Mouse (Mus musculus) testis, postnatal 14 days (tissue): ENCODE results near the gene Tmem53.
"Not testable (repeated sequence)": the region's sequence is repeated elsewhere in the genome, so short reads cannot be mapped to it uniquely, and the experiment has no call there.

Experiments used
- DNase-seq: peaks from one replicate; pipeline ENCODE4 v3.0.0; 2021; ENCODE audit warnings: low spot score

The Tmem53 gene

DNA sequence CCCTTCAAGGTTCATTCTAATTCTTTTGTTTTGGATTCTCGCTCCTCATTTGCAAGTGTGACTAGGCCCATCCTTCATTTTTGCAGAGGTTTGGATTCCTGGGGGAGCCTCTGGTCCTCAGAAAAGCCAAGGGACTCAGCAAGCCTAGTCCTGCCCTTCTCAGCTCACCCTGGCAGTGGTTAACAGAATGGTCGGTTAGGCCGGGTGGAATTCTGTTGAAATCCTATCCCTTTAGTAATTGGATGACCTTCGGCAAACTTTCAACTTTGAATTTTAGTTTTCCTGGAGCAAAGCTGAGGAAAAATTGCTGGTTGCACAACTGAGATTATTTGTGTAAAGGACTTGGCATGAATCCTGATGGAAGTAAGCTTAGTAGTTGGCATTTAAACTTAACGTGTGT is 600 bp downstream of the Tmem53 start:
- no peak for DNase-seq

DNA sequence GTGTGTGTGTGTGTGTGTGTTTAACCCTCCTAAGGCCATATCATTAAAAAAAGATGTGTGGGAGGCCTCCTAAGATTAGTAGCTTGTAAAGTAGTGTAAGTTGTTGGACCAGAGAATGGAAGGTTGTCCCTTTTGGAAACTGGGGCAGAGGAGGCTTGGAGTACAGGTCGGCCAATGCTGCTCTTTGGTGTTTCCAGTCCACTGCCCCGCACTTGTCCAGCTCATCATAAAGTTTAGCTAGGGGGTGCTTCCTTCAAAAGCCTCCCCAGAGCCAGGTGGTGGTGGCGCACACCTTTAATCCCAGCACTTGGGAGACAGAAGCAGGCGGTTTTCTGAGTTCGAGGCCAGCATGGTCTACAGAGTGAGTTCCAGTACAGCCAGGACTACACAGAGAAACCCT is 1.0 kb downstream of the Tmem53 start:
- DNase-seq = no peak

DNA sequence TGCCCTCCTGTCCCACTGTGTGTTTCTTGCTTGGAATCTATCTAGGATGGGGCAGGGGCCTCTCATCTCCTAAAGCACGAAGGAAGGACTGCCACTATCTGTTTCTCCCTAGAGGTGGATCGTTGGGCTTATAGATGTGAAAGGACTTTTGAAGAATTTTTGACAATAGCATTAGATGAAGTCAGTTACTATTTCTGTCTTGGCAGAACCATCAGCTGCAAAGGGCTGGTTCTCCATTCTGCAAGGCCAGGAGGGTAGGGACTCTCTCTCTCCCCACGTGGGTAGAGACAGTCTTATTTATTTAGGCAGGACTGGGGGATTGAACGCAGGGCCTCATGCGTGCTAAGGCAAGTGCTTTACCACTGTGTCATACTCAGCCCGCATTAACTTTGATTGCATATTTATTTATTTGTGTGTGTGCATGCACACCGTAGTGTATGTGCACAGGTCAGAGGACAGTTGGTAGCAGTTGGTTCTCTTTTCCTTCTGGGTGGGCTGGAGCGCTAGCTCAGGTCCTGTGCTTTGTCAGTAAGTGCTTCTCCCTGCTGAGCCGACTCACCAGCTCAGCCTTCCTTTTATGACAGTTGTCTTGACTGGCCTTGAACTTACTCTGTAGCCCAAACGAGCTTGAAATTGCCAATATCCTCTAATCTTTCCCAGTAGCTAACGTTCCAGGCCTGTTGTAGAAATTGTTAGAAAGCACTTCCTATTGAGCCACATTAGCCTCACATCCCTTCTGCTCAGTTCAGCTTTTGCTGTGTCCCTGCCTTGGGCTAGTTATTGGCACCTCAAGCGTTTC is 1.7 kb downstream of the Tmem53 start:
- no peak for DNase-seq

DNA sequence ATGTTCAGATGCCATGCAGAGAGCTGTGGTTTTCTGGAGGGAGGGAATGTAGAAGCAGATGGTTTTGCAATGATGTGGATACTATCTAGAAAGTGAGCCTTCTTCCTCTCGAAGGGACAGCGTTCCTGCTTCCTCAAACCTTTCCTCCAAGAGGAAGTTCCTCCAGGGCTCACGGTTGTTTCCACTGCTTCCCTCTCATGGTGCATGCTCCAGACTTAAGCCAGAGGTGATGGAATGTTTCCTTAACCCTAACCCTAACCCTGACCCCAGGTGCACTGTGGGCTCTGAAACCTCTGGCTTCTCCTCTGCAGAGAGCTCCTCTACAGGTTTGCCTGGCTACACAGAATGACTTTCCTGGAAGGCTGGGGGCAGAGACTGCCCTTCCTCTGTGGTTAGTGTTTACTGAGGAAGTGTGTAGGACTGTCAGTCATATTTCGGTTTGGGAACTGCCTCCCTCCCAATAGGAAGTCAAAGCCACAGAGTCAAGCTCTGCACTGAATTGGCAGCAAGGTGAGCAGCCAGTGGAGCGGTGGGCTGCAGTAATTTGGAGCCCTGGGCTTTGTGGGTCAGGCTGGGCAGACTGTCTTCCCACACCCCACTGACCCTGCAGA is 2.4 kb downstream of the Tmem53 start:
- DNase-seq = no peak

DNA sequence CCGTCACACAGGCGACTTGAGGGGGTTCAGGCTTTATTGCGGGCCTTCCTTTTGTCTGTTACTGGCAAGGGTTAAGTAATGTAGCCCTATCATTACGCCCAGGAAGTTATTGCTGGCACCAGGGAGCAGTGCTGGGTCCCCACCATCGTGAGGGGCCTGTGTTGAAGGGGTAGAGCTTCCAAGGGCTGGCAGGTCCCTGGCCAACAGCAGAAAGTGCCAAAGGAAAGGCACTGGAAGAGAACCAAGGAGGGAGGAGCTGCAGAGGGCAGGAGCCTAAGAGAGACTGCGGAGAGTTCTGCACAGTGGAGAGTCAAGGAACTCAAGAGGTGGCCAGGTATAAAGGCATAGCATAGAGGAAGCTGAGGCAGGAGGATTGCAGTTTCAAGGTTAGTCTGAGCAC is 2.9 kb downstream of the Tmem53 start:
- no peak for DNase-seq

DNA sequence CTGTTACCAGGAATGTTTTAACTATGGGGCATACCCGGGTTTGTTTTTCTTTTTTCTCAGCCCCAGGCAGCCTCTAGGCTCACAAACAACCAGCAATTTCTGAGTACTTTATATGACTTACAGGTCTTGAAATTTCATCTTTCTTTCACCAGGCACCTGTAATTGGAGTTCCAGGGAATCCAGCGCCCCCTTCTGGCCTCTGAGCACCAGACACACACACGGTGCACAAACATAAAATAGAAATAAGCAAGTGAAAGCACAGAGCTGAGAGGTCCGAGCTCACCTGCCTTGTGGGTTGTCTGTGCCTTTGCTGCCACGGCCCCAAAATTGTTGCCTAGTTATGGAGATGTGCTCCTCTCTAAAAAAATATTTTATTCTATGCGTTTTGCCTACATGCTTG is 8.2 kb downstream of the Tmem53 start:
- not testable (repeated sequence) for DNase-seq

DNA sequence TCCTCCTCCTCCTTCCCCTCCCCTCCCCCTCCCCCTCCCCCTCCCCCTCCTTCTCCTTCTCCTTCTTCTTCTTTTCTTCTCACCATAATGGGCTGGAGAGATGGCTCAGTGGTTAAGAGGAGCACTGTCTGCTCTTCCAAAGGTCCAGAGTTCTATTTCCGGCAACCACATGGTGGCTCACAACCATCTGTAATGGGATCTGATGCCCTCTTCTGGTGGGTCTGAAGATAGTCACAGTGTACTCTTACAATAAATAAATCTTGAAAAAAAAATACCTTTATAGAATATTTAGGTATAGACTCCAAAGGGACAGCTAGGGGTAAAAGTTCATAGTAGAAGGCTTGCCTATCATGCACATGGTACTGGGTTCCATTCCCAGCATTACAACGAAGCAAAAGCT is 9.5 kb downstream of the Tmem53 start:
- DNase-seq = no peak

DNA sequence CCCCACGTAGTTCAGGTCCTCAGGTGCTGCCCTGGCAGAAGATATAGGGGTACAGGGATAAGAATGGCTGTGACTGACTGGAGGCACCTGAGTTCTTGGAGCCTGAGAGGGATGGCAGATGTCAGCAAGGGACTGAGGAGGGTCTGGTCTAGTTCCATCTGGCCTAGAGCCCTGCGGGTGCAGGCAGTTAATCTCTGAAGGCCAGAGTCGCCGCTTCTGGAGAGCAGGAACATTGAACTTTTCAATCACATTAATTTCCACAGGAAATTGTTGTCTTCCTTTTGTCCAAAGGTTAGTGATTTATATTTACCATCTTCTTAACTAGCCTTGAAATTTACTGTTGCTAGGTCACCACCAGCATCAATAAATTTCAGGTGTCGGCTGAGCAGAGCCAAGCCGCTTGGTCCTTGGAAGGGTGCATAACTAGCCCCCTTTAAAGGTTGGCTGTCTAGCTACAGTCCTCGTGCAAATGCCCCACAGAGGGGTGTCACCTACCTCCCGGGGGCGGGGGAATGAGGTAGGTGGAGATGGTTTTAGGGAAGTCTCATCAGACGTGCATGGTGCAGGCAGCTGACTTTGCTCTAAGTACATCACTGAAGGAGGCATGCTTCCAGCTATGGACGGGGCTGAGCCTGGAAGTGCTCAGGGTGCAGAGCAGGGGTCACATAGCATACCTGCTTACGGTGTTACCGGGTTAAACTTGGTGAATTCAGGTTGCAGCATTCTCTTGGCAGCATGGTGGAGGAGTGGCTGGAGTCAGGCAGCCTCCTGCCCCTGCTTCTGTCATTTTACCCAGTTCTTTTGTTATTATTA is 10.6 kb downstream of the Tmem53 start:
- DNase-seq = no peak

DNA sequence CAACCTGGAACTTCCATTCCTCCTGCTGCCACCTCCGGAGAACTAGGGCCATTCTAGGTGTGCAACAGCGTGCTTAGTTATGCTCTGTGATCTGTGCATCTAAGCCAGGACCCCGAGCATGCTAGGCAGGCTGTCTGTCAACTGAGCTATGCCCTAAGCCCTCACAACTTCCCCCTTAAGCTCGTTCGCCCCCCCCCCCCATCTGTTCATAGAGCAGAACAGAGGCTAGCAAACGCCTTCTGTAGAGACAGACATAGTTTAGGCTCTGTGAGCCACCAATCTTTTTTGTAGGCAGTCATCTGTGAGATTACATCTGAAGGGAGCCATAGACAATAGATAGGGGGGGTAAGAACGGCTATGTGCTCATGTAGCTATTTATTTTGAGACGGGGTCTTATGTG is 11.2 kb downstream of the Tmem53 start:
- DNase-seq = no peak

DNA sequence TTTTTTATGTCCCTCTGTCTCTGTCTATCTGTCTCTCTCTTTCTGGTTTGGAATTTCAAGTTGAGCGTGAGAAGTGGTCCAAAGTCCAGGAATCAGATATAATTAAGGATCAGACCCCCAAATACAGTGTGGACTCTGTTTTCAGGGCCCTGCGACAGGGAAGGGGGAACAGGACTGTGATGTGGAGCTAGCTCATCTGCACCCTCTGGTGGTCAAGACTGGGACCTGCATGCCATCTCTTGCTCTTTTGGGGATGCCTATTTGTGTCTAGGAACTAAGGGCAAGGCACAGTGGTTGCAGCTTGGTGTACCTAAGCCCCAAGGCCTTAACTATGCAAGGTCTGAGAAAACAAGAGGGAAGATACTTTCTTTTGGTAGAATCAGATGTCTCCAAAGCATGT is 15.5 kb downstream of the Tmem53 start:
- DNase-seq = peak; percentile 57

DNA sequence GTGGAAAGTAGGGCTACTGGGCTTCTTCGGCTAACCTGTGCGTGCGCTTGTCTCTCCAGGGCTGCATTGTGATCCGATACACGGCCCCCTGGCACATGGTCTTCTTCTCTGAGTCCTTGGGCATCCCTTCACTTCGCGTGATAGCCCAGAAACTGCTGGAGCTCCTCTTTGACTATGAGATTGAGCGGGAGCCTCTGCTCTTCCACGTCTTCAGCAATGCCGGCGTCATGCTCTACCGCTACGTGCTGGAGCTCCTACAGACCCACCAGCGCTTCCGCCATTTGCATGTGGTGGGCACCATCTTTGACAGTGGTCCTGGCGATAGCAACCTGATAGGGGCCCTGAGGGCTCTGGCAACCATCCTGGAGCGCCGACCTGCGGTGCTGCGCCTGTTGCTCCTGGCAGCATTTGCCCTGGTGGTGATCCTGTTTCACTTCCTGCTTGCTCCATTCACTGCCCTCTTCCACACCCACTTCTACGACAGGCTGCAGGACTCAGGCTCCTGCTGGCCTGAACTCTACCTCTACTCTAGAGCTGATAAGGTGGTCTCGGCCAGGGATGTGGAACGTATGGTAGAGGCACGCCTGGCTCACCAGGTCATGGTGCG is 16.2 kb downstream of the Tmem53 start:
- peak; percentile 24 for DNase-seq

DNA sequence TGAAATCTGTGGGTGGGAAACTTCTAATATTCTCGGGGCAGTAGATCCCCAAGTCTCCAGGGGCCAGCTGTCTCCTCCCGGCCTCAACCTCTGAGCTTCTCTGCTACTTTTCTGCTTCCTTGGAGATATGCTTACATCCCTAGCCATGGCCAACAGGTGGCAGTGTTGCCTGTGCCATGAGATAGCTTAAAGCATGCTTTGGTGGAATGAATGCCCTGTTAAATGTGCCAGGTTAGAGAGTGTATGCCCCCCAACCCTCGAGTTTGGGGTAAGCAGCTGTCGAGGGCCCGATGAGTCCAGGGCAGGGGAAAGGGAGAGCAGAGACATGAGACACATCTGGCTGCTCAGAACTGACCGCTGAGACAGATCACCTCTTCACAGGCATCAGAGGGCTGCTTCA is 18.5 kb downstream of the Tmem53 start:
- DNase-seq = peak; percentile 37

DNA sequence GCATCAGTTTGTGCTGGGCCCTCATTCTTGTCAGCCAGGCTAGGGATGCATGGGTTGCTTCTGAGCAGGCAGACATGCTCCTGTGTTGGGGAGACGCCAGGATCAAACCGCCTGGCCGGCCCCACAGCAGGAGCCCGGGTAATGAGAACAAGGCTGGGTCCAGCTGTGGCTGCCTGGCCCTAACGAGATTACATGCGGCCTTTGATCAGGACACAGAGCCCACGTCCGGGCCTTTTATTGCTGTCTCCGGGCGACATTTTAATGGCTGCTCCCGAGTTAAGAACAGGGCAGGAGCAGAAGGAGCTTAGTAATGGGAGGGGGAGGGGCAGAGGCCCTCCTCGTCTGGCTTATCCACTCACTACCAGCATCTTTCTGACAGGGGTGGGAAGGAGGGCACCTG is 20.7 kb downstream of the Tmem53 start:
- DNase-seq = no peak

DNA sequence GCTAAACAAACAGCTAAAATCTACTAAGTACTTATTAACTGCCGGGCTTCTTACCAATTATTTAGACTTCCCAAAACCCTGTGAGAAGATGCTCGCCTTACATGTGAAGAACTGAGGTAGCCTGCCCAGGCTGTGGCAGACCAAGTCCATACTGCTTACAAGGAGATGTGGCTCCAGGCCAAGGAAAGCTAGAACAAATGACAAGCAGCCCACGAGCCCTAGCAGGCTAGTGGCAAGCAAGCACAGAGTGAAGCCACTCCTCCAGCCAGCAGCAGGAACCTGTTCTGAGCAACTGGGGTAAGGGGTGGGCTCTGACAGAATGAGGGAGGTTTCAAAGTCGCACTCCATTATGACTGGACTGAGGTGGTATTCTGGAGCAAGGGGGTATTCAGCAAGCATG is 23.0 kb downstream of the Tmem53 start:
- DNase-seq = no peak

DNA sequence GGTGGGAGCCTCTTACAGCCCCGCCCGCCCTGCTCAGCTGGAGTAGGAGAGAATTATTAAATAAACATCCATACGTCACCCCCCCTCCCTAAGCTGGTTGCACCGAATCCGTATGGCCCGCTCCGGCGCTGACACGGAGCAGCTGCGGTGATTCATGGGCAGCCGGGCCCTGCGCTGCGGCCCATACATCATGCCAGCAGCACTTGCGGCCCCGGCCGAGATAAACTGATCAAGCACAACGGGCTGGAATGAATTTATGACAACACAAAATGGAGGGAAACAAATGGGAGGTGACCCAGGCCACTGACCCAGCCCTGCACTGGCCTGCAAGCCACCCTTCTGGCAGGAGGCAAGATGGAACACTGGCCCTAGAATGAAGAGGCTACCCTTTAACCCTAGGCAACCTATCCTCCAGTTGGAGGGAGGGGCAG is 24.5 kb downstream of the Tmem53 start:
- DNase-seq = no peak

DNA sequence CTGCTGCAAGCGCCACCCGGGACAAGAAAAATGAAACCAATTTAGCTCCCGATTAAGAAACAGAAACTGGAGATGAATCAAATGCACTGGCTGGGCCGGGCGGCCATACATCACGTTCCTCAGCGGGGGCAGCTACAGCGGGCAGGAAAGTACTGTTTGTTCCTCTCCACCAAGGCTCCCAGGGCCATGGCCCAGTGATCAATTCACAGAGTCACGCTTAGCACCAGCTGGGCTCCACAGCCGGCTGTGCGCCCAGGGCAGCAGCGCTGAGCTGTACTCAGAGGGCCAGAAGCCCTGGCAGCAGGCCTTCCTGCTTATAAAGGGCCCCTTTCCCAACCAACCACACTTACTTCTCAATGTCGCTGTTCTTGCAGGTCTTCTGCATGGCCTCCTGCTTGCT is 25.3 kb downstream of the Tmem53 start:
- DNase-seq = no peak

DNA sequence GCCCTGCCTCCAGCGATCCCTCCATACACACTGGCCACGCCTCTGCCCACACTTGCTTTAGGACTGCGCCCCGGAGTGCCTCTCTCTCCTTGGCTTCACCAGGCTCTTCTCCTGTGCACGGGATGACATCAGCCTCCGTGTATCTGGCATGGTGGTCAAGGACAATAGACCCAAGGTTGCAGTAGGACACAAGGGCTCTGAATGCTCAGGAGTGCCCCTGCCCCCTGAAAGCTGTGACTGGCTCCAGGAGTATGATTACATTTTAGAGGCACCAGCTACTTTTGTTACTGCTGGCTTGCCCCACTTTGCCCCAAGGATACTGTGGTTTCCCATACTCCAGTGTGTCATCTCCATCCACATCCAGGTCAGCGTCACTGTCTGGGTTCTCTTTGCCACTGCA is 25.9 kb downstream of the Tmem53 start:
- DNase-seq = no peak

DNA sequence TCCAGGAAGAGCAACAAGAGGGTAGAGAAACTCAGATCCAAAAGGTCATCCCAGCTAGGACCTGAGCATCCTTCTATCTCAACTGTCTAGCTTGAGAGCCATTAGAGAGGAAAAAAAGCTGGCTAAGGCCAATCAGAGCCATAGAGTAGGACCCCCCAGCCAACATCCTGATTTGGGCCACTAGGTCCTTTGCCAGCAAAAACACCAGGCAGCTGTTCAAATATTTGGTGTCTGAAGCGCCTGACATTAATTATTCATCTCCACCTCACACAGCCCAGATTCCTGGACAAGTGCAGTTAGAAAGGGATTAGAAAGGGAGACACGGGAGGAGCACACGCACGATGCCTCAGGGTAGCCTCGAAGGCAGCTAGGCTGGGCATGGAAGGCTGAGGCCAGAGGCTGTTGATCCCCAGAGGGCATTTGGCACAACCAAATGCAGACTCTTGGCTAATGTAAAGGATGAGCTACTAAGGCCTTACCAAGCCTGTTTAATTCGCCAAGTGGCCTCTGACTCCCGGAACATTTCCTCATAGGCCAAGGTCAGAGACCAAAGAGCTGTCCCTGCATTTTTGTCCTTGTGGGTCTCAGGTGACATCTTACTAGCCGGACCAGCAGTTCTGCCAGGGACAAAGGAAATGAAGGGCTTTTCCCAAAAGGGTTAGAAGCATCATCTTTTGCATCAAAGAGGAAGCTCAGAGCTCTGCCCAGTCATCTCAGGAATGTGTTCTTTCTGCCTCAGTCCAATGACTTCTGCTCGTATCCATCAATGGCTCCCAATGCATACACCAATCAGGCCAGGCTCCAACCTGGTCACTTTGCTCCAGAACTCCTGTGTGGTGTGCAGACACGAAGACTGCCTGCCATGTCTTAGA is 26.9 kb downstream of the Tmem53 start:
- no peak for DNase-seq

DNA sequence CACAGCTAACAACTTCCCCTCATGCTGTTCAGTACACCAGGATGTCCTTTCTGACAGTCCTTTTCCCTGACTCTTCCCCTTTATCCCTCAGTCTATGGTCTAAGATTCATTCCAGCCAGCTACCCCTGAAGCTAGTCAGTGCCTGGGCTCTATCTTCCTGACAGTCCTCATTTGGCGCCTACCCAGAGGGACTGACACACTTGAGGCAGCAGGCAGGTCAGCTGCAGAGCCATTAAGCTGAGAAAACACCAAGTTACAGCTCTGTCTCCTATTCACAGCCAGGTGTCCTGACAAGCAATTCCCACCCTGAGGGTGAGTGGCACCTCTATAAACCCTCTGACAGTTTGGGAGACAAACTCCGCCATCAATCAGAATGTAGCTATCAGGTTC is 27.5 kb downstream of the Tmem53 start:
- DNase-seq = no peak

DNA sequence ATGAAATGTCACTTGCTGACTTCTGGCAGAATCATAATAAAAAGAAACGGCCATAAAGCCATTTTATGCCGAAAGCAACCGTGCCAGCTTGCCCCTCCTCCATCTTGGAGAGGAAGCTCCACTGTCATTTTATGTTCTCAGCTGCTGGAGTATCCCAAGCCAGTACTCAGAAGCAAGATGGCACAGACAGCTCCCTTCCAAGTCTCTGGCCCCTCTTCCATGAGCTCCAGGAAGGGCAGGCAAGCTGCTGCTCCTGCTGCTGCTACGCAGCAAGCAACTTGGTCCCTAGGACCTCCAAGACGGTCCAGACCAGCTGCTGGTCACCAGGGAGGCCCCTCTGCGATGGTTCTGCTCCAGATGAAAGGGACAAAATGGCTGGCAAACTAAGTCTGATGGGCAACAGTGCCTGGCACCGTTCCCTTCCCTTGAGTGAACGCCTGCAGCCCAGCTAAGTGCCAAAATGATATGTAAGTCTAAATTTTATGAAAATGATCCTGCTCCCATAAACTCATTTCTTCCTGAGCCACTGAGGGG is 28.7 kb downstream of the Tmem53 start:
- no peak for DNase-seq

DNA sequence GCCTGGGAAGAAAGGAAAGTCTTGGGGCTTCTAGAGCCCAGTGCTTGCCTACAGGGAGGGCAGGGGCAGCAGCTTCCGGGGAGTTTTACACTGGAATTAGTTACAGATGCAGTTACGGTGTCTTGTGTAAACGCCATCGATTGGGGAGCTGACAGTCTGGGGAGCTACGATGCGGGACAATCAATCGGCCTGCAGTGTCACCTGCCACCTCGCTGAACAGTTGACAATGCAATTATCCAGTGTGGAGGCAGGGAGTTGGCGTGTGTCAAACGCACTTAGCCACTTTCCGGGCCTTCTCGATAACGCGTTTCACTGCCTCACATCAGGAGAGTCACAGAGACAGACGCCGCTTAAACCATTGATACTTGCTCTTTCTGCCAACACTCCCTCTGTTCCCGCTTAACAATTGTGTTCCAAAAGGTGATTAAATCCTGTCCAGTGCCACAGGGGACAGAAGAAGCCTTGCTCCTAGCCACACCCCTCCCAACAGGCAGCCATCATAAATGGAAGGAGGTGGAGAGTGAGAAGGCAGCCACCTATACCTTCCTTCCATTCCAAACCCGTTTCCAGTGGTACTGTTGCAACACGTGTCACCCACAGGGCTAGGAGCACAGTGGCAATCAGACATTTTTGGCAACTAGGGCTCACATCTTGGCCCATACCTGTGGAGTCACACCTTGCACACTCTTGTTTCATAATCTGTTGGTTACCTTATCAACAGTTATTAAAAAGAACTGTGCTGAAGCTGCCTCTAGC is 29.5 kb downstream of the Tmem53 start:
- DNase-seq = no peak
